Mouse (Mus musculus): ENCODE data around the gene Aldh1l2.
A peak's percentile ranks its signal among the peaks of the same experiment; 100 is the strongest.
"Not testable (repeated sequence)": the region's sequence is repeated elsewhere in the genome, so short reads cannot be mapped to it uniquely, and the experiment has no call there.

Aldh1l2 gene

DNA sequence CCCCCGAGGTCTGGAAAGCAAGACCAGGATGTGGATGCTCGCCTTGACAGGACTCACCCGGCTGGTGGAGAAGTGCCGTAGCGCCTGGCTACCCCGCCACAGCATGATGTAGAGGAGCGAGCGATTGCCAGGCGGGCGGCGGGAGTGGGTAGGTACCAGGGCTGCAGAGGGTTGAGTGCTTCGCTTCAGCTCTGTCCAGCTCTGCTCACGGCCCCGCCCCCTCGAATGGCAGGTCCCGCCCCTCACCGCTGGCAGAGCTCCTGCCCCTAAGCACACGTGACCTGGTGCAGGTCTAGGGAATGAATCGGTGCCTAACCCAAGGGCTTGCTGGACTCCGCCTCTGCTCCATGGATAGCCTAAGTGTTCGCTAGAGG is at the start of gene Aldh1l2:
TSS of gene Aldh1l2 (minus strand) at position 231 of the 374 bp plus-strand sequence.
- peak; percentile 94 for DNase-seq (ENCODE audit: low read depth)

DNA sequence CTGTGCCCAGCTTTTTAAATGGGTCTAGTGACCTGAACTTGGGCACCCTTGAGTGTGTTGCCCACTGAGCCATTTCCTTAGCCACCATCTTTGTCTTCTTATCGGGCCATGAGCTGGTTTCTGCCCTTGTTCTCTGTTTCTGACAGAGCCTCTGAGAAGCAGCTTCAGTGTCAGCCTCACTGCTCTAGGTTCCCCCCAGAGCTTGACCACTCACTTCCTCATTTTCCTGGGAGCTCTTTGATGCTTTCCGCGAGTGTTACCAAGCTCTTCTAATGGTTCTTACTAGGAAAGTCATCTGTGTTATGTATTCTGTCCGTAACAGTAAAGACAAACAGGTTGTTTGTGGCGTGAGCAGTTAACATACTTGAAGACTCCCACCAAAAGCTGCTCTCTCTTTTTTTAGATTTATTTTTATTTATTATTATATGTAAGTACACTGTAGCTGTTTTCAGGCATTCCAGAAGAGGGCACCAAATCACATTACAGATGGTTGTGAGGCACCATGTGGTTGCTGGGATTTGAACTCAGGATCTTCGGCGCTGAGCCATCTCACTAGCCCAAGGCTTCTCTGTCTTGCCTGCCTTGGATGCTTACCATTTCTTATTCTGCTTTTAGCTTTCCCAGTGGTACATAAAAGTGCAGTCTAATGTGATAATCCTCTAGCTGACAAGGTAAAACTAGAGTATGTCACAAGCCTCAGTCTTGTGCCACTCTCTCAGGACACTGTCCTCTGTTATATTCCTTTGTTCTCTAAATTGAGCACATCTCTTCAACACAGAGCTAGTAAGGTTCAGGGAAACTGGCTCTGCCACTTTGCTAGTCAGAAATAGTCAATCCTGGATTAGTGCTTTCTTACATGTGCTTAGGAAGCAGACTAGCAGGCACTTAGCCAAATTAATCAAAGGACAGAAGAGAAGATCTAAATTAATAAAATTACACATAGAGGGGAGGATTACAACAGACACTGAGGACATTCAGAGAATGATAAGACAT is 31.8 kb upstream of the Aldh1l2 start:
- DNase-seq (ENCODE audit: low read depth) = peak; percentile 38

DNA sequence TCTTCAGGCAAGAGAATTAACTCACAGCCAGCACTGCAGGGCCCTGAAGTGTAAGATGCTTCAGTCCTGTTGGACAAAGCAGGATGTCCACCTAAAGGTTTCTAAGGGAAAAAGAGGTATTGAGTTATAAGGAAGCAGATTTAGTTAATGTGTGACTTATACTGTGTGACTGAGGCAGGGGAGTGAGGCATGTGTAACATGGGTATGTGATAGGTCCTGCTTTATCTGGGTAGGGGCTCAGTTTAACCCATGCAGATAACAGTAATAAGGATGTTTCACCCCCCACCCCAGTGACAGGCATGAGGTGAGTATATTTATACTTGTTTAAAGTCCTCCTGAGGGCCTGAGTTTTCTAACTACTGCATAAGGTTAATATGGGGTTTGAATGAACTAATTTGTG is 29.1 kb upstream of the Aldh1l2 start:
- no peak for DNase-seq (ENCODE audit: low read depth)

DNA sequence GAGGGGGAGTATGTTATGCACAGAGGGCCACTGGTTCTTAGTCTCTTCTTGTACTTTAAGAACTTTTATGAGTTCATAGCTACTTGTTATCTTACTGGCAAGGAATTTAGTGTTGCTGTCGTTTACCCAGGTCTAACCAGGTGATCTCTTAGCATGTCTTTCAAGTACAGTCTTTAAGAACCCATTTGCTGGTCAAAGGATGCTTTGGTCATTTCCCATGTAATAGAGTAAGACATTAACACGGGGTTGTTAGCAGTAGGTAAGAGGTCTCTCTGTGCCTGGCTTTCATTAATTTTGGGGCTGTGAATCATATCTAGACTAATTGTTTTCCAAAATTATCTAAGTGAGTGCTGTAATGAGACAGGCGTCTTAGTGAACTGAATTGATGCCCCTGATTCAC is 11.4 kb upstream of the Aldh1l2 start:
- no peak for DNase-seq (ENCODE audit: low read depth)

DNA sequence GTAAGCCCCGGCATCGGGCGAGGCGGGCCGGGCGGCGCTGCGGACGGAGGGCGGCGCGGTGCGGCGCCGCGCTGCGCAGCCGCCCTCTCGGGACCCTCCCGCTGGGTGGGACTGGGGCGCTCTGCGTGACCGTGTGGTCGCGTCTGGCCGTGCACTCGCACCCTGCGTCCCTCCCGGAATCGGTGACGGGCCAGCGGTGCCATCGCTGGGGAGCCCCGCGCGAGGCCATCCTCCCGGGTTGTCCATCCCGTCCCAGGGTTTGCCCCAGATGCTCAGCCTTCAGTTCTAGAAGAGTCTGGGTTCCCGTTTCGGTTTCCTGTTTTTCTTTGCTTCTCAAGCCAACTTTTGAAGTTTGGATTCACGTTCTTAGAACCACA is 10.2 kb upstream of the Aldh1l2 start:
- peak; percentile 61 for DNase-seq (ENCODE audit: low read depth)

DNA sequence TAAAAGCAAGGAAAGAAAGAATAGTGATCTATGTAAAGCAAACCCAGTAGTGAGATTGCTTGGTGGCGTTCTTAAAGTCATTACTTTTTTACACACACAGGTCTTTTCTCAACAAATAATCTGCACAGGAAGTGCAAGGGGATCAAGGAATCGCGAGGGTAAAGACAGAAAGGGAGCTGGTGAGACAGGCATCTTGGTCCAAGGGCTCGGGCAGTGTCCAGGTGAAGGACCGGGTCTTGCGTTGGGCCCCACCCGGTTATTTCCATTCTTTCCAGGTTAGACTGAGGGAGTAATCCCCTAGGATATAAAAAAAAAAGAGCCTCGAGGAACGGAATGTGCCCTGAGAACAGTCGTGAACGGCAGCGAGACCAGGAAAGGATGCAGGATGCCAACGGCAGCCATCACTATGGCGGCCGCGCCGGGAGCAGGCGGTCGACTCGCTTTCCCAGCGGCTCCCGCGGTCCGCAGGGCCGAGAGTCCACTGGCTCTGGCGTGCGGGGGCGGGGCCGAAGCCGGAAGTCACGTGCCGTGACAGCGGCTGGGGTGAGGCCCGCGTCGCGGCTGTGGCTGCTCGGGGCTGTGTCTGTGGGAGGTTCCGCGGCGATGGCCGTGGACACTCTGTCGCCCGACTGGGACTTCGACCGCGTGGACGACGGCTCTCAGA is 9.6 kb upstream of the Aldh1l2 start, which contains the start of gene Washc4:
TSS of gene Washc4 (plus strand) at position 314 of the 664 bp plus-strand sequence.
- peak; percentile 97 for DNase-seq (ENCODE audit: low read depth)

DNA sequence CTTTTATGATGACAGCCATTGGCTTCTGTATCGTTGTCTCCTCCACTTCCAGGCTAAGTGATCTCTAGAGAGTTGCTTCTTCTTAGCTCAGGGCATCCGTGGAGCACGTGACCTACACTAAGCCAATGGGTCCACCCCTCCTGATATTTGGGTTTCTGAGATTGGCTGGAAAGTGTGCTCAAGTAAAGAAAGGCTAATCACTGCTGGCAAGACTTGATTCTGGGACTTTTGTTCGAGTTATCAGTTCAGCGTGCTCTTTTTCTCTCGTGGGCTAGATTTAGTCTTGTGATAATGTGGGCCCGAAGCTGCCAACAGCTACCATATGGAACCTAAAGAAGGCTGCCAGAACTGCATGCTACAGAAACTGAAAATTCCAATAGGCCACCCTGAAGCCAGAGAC is 8.3 kb upstream of the Aldh1l2 start:
- DNase-seq (ENCODE audit: low read depth) = no peak

DNA sequence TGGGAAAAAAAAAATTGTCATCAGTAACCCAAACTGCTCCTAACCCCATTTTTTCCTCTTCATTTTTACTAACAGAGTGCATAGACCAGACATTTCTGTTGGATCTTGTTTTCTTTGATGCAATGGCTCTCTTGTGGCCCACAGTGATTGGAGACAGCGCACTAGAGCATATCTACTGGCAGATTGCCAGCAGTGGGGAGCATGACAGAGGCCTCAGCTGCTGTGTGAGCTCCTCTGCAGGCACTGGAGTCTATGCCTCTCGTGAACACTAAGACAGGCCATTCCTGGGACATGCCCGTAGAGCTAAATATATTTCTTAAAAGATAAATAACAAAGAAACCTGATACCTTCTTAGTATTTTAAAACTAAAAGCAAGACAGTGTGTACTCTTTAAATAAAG is 6.2 kb upstream of the Aldh1l2 start:
- DNase-seq (ENCODE audit: low read depth) = peak; percentile 50

DNA sequence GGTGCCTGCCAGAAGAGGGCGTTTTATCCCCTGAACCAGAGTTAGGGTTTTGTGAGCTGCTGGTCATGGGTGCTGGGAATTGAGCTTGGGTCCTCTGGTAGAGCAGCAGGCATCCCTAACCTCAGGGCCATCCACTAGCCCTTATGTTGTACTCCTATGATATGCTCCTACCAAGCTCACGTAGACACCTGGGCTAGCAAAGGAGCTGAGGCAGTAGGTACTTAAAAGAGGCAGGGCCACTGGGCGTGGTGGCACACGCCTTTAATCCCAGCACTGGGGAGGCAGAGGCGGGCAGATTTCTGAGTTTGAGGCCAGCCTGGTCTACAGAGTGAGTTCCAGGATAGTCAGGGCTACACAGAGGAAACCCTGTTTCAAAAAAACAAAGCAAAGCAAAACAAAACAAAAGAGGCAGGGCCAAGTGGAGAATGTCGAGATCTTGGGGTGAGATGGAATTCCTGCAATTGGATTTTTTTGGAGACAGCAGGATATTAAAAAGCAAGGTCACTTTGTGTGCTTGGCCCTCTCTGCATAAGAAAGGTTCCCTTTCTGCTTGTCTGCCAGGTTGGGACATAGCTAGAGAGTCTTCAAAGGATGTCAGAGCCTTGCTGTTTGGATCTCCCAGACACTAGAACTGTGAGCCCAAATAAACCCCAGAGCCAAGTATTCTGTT is 5.5 kb upstream of the Aldh1l2 start:
- DNase-seq (ENCODE audit: low read depth) = no peak

DNA sequence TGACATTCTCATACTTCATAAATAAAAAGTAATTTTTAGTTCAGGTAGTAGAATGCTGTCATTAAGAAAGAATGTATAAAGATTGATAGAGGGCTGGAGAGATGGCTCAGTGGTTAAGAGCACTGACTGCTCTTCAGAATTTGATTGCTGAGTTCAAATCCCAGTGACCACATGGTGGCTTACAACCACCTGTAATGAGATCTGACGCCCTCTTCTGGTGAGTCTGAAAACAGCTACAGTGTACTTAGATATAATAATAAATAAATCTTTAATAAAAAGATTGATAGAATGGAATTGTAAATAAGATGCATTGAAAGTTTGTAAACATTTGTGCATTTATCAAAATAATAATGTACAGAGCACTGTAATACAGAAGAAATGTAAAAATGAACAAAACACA is 2.5 kb upstream of the Aldh1l2 start:
- DNase-seq (ENCODE audit: low read depth) = no peak

DNA sequence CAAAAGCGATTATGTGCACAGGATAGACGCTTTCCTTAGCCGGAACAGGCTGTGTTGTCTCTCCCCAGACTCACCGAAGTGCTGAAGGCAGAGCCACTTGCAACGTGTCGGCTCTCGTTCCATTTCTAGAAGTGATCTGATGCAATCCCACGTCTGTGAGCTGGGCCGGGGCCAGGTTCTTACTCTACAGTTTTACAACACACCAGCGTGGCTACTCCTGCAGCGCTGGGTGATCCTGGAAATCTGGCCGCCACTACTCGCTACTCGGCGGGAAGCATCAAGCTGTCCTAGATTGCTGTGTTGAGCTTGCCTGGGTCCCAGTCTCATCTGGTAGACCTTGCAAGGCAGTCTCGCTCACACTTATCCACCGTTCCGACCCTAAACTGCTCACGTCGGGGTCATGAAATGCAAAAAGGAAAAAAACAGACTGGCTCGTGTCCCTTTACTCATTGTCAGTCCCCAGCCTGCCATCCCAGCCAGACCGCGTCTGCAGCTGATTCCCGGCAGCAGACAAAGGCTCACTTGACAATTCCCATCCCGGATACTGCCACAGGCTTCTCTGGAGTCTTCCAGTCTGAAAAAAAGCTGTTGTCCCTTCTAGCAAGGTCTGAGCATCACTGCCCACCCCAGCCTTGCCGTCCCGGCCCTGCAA is 556 bp downstream of the Aldh1l2 start:
- DNase-seq (ENCODE audit: low read depth) = peak; percentile 92

DNA sequence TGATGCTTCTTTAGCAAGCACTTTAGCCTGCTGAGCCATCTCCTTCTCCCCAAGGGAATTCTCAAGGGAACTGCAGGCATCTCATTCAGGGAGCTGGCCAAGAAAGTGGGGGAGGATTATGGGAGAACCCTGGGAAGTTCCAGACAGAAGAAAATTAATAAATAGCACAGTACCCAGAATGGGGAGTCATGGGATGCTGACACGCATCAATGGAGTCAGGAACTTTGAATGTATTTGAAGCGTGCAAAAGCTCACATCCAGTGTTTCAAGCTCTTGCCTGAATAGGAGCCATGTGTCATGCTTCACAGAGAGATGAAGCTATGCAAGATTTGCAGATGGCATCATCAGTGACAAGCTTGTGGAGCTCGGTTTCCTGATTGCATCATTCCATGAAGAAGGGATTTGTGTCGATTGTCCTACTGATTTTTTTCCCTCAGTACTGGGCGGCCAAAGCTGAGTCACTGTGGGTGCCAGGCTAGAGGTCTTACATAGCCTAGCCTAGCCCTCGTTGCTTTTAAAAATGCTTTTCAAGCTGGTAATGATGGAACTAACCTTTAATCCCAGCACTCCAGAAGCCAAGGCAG is 3.5 kb downstream of the Aldh1l2 start:
- DNase-seq (ENCODE audit: low read depth) = peak; percentile 26

DNA sequence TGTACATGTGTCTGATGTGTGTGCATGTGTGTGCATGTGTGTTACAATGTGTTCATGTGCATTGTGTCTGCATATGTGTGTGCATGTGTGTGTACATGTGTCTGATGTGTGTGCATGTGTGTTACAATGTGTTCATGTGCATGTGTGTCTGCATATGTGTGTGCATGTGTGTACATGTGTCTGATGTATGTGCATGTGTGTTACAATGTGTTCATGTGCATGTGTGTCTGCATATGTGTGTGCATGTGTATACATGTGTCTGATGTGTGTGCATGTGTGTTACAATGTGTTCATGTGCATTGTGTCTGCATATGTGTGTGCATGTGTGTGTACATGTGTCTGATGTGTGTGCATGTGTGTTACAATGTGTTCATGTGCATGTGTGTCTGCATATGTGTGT is 9.7 kb downstream of the Aldh1l2 start:
- not testable (repeated sequence) for DNase-seq (ENCODE audit: low read depth)

DNA sequence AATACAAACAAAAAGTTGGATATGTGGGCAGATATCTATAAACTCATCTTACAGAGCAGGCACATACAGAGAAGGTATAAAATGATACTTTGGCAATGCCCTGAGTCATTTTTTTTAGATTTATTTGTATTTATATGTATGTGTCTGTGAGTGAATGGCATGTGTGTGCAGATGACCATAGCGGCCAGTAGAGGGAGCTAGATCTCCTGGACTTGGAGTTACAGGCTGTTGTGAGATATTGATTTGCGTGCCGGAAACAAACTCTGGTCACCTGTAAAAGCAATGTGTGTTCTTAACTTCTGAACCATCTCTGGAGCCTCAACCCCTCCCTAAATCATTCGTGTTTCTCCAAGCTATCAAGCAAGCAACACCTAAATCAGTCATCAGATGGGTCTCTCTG is 12.9 kb downstream of the Aldh1l2 start:
- DNase-seq (ENCODE audit: low read depth) = peak; percentile 40

DNA sequence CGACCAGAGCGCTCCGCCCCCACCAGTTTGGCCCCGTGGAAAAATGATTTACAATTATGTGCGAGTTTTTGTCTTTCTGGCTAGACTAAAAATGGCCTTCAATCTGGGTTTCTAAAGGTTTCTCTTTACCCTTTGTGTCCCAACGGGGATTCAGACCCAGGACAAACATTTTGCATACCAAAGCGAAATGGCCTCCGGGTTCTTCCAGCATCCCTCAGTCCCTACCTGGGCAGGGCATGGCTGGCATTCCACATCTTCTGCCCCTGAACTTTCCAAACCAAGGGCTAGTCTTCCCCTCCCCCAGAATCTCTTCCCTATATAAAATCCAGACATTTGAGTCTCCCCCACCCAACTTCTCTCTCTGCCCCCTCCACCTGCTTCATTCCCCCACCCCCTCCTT is 20.2 kb downstream of the Aldh1l2 start:
- no peak for DNase-seq (ENCODE audit: low read depth)

DNA sequence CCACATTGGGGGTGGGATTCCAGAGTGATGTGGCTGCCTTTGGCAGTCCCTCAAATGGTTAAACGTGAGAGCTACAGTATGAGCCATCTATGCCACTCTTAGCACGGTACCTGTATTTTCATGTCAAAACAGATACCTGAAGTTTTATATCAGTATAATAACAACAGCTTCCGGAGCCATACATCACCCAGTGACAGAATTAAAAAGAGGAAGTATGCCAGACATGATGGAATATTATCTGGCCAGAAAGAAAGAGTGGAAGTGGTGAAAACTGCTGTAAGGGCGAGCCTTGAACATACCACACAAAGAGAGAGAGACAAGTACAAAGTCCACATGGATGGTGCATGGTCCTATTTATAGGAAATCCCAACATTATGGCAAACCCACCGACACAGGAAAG is 22.6 kb downstream of the Aldh1l2 start:
- DNase-seq (ENCODE audit: low read depth) = no peak

DNA sequence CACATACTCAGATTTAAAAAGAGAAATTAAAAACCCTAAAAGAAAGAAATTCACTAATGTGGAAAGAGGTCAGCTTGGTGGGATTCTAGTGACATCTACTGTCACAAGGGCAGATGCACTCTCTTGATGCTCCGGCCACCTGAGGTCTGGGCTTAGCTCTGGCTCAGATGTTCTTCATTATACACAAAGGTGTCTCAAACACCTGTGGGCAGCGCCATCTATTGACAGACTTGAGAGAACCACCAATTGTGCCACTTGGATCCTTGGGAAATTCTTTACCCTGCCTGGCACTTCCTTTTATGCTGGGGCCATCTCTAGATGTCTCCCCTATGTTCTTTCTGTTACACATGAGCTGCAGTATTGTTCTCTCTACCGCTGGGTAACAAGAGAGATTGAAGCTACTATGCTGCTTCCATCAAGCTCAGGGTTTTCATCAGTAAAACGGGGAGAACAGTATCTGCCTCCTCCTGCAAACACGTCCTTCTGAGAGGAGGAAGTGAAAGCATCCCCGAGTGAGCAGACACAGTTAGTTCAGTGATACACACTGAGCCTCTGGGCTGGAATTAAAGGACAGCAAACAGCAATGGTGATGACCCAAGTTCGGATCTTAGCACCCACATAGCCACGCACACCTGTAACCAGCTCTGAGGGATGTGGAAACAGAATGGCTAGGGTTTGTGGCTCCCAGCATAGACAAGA is 24.8 kb downstream of the Aldh1l2 start:
- DNase-seq (ENCODE audit: low read depth) = peak; percentile 38

DNA sequence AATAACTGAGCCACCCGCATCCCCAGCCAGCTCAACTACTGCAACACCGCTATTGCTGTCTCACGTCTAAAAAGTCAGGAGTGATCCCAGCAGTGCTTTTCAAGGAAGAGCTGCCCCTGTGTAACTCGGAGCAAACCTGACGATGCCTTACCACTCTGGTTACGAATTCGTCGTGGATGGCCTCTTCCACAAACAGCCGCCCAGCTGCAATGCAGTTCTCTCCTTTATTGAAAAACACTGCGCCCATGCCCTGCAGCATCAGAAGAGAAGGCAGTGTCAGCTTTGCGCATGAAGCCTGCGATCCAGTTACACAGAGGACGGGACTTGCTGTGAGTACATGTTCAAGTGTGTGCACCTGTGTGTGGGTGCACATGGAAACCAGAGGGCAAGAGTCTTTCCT is 36.6 kb downstream of the Aldh1l2 start:
- no peak for DNase-seq (ENCODE audit: low read depth)

DNA sequence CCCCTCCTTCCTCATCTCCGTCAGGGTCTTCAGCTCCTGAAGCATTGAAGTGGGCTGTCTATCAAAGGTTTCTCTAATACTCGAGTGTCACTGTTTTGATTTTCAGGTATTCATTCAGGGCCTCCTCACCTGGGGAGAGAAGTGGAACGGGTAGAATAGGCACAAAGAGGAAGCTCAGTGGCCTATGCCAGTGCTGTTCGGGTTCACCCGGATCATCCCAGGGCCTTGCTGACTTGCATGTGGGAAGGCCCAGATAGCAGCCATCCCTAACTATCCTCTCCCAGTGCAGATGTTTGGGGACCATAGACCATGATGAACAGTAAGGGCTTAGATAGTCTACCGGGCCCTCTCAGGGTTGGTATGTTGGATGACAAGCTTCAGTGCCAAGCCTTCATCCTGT is 43.4 kb downstream of the Aldh1l2 start:
- no peak for DNase-seq (ENCODE audit: low read depth)

DNA sequence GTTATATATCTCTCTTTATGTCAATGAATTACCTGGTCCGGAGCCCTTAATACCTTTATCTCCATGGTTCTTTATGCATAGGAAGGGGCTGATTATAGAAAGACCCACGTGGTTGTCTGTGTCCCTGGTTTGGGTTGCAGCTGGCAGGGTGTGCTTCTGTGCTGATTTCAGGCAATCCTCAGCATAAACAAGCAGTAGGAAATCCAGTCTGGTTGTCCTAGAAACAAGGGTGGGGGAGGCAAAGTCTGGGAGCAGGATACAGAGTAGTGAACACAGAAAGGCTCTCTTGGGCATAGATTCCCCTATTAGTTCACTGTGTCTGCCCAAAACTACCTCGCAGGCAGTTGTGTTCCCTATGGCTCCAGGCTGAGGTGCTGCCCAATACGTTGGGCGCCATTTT is 56.7 kb downstream of the Aldh1l2 start:
- DNase-seq (ENCODE audit: low read depth) = no peak

DNA sequence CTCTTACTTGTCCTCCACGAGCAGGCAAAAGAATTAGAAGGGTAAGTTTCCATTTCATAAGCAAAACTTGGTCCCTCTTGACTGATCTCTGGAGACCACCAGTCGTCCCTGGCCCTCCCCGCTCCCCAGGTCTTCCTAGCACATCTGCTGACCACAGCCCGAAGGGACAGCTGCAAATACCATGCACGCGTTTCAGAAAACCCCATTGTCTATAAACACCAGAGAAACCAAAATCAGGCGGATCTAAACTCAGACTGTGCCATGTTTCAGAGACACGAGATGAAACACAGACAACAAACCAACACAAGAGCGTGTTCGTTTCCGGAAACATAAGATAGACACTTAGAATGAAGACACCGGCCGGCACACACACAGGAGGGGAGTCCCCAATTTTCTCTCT is 58.7 kb downstream of the Aldh1l2 start:
- DNase-seq (ENCODE audit: low read depth) = no peak
